Mouse (Mus musculus): ENCODE results near the gene Eci2. TPM values are rescaled to one million over a fixed set of nuclear protein-coding genes. Genes with fewer than 3 reads are reported as not detected.
"Not testable (repeated sequence)": the region's sequence is repeated elsewhere in the genome, so short reads cannot be mapped to it uniquely, and the experiment has no call there.

Eci2 gene
- total RNA-seq, 4 experiments from 2014 or later: 46.2 to 59.1 (median 50.7) TPM

- no peak for DNase-seq (ENCODE audit: low spot score in 2 of 2)
Observed at GRCm38 (mm10) chr13:34993085-34993484, 33.8 kb downstream of the Eci2 start.

DNA sequence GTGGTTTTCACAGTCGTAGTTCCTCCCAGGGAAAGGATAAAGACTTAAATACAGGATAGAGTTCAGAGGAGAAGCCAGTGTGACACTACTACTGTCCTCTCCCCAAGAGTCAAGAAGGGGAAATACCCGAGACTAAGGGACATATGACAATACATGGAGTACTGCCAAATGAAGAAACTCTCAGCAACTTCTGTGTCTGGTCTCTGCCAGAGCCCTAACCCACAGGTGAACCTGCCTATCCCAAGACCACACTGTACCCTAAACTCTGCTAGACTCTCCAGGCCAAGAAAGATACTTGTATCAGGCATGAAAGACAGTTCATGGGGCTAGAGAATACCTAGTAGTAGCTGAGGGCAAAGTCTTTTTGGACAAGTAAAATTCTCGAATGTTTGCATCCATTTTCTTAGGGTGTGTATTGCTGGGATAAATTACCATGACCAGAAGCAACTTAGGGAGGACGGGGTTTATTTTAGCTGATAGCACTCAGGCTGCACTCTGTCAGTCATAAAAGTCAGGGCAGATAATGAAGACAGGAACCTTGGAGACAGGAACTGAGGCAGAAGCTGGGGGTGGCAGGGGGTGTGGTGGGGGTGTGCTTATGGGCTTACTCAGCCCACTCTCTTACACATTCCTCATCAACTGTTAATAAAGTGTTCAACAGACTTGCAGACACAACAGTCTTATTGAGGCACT is 35.2 kb downstream of the Eci2 start:
- DNase-seq (ENCODE audit: low spot score in 2 of 2): no peak

- not testable (repeated sequence) for DNase-seq (ENCODE audit: low spot score in 2 of 2)
Observed at GRCm38 (mm10) chr13:34983479-34983878, 43.4 kb downstream of the Eci2 start.

GRCm38 (mm10) chr13:34978635-34979034 is 48.3 kb downstream of the Eci2 start:
- not testable (repeated sequence) for DNase-seq (ENCODE audit: low spot score in 2 of 2)

DNA sequence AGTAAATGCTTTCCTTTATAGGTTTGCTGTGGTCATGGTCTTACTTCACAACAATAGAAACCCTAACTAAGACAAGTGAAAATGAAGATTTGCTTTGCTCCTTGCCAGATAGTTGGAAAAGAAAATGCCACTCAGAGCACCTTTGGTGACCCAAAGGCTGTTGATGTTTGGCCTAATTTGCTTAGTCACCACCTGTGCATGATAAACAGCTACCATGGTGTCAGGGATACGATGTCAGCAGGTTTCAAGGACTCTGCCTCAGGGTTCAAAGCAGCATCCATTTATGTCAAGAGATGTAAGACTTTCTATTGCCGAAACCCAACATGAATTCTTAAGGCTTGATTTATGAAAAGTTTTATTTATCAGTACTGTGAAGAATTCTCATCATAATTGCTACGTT is 49.5 kb downstream of the Eci2 start:
- no peak for DNase-seq (ENCODE audit: low spot score in 2 of 2)

DNA sequence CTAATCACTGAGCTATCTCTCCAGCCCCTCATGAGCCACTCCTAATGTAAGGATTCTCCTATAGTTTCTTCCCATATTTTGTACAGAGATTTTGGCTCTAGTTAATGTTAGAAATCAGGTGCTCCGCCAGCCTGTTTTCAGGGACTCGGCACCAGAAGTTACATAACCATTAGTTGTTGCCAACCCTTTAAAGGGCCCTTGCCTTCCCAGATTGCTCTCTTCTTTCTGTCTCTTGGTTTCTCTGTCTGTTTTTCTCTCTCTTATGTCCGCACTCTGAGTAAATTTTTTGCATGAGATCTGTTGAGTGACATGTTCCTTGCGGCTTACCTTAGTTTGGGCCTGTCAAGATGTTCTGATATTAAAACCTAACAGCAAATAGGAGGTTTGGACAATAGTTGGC is 50.8 kb downstream of the Eci2 start:
- DNase-seq (ENCODE audit: low spot score in 2 of 2): no peak

DNA sequence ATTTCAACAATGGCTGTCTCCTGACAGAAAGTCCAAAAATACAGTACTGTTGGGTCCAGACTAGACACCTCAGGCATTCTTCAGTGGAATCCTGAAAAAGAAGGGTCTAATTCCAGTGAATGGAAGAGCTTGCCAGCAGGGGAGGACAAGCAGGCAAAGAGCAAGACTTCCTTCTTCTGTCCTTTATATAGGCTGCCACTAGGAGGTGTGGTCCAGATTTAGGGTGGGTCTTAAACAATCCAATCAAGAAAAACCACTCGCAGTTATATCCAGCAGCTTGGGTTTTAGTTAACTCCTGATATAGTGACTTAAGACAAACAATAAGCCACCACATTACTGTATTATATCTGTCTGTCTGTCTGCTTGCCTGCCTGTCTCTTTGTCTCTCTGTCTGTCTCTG is 53.1 kb downstream of the Eci2 start:
- no peak for DNase-seq (ENCODE audit: low spot score in 2 of 2)

DNA sequence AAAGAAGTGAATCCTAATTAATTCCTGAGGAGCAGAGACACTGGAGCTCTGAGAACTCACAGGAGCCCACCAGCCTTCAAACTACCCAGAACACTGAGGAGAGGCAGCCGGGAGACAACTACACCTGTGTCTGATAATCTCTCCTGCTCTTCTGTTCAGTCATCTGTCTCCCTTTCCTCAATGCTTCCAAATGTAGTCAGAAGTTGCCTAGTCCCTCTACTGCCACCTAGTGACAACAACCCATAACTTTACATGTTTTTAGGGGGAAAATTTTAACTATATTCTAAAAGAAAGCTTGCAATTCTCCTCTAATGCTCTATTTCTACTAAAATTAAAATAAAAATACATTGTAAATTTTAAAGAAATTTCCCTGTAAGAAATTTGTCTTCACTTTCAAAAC is 53.7 kb downstream of the Eci2 start:
- no peak for DNase-seq (ENCODE audit: low spot score in 2 of 2)

- not testable (repeated sequence) for DNase-seq (ENCODE audit: low spot score in 2 of 2)
Observed at GRCm38 (mm10) chr13:34972456-34972855, 54.4 kb downstream of the Eci2 start.

DNA sequence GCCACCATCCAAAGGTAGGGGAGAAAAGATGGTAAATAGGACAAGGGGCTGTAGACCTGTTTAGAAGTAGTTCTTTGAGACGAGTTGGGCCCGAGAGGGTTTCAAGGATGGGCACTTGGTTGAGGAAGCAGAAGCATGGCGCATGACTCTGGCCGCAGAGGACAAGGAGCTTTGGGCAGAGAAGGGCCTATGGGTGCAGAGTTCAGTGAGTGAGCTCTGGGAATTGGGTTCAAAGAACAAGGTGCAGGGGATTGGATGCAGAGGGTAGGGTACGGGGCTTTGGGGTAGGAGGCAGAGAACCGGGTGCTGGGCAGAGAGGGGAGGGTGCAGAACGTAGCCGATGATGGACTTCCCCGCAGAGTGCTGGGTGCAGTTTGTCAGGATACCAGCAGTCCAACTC is 61.2 kb downstream of the Eci2 start:
- not testable (repeated sequence) for DNase-seq (ENCODE audit: low spot score in 2 of 2)

DNA sequence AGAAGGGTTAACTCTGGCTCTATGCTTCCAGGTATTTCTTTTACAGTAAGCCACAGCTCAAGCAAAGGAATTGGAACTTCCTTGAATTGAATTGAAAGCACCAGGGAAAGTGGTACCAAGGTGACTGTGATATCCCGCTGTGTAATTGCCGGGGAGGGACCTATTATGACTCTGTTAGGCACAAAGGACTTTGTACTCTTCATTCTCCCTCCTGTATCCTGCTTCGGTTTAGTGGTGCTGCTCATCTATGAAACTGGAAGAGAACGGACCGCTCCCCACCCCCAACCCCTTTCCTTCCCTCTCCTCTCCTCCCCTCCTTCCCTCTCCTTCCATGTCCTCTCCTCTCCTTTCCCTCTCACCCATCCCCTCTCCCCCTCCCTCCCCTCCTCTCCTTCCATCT is 62.0 kb downstream of the Eci2 start:
- no peak for DNase-seq (ENCODE audit: low spot score in 2 of 2)

DNA sequence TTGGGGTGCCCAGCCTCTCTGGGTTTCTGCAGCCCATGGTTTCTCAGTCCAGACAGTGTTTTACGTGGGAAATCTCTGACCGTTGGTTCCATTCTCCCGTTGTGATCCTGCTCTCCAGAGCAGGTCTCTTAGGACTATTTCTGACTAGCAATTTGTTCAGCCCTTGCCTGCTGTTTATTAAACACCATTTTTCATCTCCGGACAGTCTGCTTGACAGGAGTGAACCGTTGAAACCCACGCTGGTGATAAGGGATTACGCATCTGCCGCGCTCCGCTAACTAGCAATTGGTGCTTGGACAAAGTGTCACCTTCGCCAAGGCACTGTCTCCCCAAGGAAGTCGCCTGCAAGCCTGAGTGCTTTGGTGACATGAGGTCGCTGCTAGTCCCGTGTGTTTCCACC is 62.5 kb downstream of the Eci2 start:
- no peak for DNase-seq (ENCODE audit: low spot score in 2 of 2)

DNA sequence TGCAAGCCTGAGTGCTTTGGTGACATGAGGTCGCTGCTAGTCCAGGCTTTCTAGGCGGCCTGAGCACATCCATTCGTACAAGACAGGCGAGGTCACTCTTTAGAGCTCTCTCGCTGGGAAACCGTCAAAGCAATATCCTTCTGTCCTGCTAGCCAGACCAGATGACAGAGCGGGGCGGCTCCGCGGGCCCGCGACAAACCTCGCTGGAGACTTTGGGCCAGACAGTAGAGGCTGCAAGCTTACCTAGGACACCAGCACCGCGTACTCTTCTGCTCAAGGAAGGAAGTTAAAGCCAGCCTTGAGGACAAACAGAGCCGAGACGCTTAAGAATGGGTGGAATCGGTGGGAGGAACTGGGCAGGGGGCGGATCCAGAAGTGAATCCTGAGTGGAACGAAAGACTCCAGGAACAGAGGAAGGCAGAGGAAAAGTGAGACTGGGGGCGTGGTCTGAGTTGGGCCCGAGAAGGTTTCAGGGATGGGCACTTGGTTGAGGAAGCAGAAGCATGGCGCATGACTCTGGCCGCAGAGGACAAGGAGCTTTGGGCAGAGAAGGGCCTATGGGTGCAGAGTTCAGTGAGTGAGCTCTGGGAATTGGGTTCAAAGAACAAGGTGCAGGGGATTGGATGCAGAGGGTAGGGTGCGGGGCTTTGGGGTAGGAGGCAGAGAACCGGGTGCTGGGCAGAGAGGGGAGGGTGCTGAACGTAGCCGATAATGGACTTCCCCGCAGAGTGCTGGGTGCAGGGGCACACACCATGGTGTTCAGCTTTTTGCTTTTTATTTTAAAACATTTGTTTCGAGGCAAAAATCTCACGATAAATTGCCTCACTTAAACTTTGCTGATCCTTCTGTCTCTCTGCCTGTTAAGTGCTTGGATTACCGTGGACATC is 63.1 kb downstream of the Eci2 start, which contains the start of gene Eci3:
Gene Eci3, minus strand, starts transcription at position 300 of the 887 bp plus-strand sequence.
- DNase-seq (ENCODE audit: low spot score in 2 of 2): peak in 1 of 2 experiments; percentile 4

- DNase-seq (ENCODE audit: low spot score in 2 of 2): no peak
Observed at GRCm38 (mm10) chr13:34960996-34961770, 65.7 kb downstream of the Eci2 start.

GRCm38 (mm10) chr13:34958158-34958557 is 68.7 kb downstream of the Eci2 start:
- not testable (repeated sequence) for DNase-seq (ENCODE audit: low spot score in 2 of 2)

DNA sequence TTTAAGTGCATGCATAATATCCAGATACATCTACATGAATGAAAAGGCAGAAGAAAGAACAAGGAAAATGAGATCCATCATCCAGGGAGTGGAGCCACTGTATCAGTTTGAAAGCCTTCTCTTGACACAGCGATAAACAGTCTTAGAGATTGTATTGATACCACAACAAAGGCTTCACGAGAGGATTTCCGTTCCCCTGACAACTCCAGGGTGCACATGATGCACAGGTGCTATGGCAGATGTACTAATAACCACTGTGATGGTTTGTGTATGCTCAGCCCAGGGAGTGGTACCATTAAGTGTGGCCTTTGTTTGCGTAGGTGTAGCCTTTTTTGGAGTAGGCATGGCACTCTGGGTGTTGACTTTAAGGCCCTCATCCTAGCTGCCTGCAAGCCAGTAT is 70.0 kb downstream of the Eci2 start:
- no peak for DNase-seq (ENCODE audit: low spot score in 2 of 2)

DNA sequence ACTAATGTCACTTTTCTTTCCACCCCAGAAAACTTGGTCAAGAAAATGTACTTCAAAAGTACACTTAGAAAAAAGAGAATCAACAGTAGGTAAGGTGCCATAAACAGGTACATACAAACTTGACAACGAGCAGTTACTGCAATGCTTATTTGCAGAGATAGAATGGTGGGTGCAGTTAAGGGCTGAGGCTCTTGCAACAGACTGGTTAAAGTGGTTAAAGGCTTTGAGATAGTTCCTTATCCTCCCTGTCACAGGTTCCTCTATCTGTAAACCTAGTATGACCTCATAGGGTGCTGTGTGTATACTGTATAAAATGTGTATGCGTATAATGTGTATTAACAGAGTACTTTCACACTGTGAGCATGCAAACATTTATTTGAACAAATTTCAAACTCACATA is 75.5 kb downstream of the Eci2 start:
- not testable (repeated sequence) for DNase-seq (ENCODE audit: low spot score in 2 of 2)

GRCm38 (mm10) chr13:34942370-34942769 is 84.5 kb downstream of the Eci2 start:
- DNase-seq (ENCODE audit: low spot score in 2 of 2): no peak

DNA sequence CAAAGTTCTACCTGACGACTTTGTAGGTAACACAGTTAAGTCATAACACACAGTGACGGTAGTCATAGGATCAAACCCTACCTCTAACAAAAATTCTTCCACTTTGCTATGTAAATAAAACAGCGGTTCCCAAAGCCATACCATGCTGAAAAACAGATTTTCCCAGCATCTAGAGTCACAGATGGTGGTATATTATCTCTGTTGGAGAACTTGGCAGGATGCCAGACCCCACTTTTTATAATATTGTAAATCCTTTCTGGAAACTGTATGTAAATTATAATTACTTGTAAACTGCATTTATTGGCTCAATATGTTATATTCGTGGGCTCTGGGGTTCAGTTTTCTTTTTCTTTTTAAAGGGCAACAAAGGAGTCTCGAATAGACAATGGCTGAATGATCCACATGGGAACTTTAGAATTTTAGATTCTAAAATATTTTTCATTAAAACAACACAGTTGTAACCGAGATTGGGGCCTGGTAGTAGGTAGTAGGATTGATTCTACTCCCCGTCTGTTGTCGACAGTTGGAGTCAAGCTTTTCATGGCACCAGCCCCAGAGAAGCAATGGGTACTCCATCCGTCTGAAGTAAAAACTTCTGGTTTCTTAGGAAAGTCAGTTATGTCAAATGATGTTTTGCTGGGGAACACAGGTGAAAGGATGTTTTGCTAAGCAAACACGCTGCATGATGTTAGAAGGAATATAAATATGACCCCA is 91.8 kb downstream of the Eci2 start:
- DNase-seq (ENCODE audit: low spot score in 2 of 2): no peak

All from left cerebral cortex, adult 8-10 months (tissue).